Mouse (Mus musculus): ENCODE measurements at regions not wholly inside any gene's neighbourhood (a gene's known extent, or its start where the extent isn't known, plus 50 kb on each side); places are given as distances from the start of the nearest gene placed in this dataset.

GRCm38 (mm10) chr8:6388651-6389050, 1283.5 kb upstream of the Slc10a2 start:
- no peak for DNase-seq (ENCODE audit: low spot score in 2 of 2)

DNA sequence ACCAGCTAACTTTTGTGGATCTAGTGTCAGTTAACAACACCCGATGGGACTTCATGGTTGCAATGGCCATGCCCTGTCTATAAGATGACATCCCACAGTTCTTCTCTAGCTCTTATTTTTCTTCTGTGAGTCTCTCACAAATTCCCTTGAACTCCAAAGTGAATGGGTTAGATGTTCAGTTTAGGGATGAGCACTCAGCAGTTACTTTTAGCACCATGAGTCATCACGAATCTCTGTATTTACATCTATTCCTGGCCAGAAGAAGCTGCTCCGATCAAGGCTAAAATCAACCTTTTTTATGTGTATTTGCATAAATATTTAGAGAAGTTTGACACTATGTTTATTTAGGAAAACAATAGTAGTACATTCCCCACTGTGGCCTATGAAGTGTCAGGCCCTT, 1269.6 kb upstream of the Slc10a2 start:
- no peak for DNase-seq (ENCODE audit: low spot score in 2 of 2)

DNA sequence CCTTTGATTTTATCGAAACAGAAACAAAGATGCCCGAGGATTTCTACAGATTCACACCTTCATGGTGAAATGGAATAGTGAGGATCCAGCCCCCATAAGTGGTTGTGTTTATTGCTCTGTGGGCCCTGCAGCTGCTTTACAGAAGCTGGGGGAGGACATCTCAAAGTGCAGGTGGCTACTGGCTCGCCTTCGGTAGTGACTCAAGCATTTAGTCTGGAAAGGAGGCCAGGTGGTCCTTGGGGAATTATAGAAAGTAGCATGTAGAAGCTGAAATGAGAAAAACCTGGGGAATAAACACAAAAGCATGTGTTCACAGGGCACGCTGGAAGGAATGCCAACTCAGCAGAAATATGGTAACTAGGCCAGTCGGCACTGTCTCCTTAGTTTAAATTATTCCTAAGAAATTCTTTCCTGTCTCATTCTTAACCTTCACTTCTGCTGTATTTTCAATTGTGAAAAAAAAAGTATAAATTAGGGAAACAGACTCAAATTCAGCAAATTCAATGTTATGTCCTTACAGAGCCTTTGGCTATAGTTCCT, 1256.3 kb upstream of the Slc10a2 start:
- DNase-seq (ENCODE audit: low spot score in 2 of 2), result peak in 1 of 2 experiments; percentile 27

DNA sequence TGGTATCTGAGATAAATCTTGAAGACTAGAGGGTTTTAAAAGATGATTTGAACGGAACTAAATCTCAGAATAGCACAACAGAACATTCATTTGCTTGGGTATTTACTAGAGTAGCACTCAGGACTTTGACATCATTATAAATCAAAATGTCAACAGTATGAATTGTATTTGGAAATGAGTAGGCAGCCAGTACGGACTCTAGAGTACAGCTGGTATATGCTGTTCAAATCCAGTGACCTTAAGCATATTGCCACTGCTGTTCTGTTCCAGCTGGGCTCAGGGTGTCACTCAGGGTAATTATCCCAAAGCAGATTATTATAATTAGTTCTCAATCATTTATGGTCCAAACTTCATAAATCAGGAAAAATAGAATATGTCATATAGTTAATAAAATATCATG, 1252.7 kb upstream of the Slc10a2 start:
- no peak for DNase-seq (ENCODE audit: low spot score in 2 of 2)

DNA sequence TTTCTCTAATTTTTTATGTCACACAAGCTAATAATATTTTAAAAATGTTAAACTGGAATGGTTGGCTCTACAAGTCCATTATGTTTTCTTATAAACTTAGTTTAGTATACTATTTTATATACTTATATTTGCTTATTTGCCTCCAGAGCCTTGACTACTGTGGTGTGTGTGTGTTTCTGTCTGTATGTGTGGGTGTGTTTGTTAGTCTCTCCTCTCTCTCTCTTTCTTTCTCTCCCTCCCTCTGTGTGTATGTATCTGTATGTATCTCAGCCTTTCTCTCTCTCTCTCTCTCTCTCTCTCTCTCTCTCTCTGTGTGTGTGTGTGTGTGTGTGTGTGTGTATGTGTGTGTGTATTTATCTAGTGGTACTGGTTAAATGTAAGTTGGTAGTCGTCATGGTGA, 1245.3 kb upstream of the Slc10a2 start:
- DNase-seq (ENCODE audit: low spot score in 2 of 2), result no peak

DNA sequence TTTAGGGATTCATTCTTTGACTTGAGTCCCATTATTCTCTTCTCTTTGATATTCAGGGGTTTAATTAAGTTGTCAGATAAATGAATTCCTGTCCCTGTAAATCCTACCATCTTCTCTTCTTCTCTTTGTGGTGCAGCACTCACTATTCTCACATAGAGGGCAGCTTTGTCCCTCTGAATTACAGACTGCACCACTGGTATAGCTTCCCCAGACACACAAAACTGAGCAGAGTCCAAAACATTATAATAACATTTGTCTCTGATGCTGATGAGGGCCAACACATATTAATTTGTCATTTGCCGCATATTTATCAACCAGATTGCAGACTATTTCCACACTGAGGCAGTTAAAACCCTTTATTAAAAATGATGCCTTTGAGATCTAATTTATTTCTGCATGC, 1244.9 kb upstream of the Slc10a2 start:
- DNase-seq (ENCODE audit: low spot score in 2 of 2), result no peak

DNA sequence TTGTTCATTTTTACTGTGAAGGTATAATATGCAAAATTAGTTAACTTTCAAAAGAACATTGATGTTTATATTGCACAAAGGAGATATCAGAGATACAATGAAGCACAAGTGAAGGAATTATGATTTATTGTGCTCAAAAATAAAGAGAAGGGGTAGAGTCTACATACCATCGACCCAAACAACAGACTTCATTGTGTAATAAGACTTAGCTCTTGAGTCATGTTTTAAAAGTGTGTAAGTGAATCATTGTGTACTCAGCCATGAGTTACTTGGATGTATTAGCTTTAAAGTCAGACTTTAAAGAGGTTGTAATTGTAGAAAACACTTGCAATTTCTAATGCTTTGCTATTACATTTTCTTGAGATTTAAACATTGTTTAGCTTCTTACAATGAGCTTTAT, 1240.6 kb upstream of the Slc10a2 start:
- DNase-seq (ENCODE audit: low spot score in 2 of 2), result no peak

GRCm38 (mm10) chr8:6340158-6340855, 1235.2 kb upstream of the Slc10a2 start:
- no peak for DNase-seq (ENCODE audit: low spot score in 2 of 2)

- no peak for DNase-seq (ENCODE audit: low spot score in 2 of 2)
Observed at GRCm38 (mm10) chr8:6334254-6334993, 1229.3 kb upstream of the Slc10a2 start.

- no peak for DNase-seq (ENCODE audit: low spot score in 2 of 2)
Observed at GRCm38 (mm10) chr8:6321346-6321745, 1216.2 kb upstream of the Slc10a2 start.

GRCm38 (mm10) chr8:6315162-6315845, 1210.2 kb upstream of the Slc10a2 start:
- DNase-seq (ENCODE audit: low spot score in 2 of 2), result no peak

- DNase-seq (ENCODE audit: low spot score in 2 of 2), result no peak
Observed at GRCm38 (mm10) chr8:6288889-6289288, 1183.7 kb upstream of the Slc10a2 start.

GRCm38 (mm10) chr8:6279903-6280302, 1174.8 kb upstream of the Slc10a2 start:
- DNase-seq (ENCODE audit: low spot score in 2 of 2), result no peak

Data from right cerebral cortex, adult 2 months (tissue).